9 mouse cellular contexts compared by ENCODE assay signal in genomic region chr7:109021428-109021827, GRCm38 (mm10).
DNase-seq lines count a peak whose midpoint lies in the region; ATAC-seq and TF ChIP-seq lines count a peak whose summit lies in the region.
"Had no signal": no experiment of that assay in that cellular context is flagged by ENCODE, and none has a peak within 500 bp of the region (broad histone marks: within the 10 kb centered on the region; RNA-seq: fewer than 3 reads in every experiment).

No protein-coding gene starts in this region.

- H3K4me1 ChIP-seq in testis, adult 2 months (ENCODE audit: control insufficient read depth, insufficient read depth, low read length): no peaks in the 10 kb centered on the region
- peaks cover 6% of the 10 kb centered on the region for H3K4me1 ChIP-seq in forebrain, embryonic 14.5 days (ENCODE audit: control insufficient read depth, insufficient read depth, low read length)
- peaks cover 8% of the 10 kb centered on the region for H3K4me1 ChIP-seq in midbrain, embryonic 13.5 days (replicated peaks)
- H3K4me1 ChIP-seq: megakaryocyte, embryonic 14.5 days had no signal

- H3K4me2 ChIP-seq in forebrain, embryonic 14.5 days (ENCODE audit: low read length): no peak overlapping the region
- H3K4me2 ChIP-seq in midbrain, embryonic 13.5 days (replicated peaks): no peak overlapping the region

- no peak for TF ChIP-seq POLR2A in testis, adult 2 months (IDR thresholded peaks at IDR 0.05; ENCODE audit: control insufficient read depth, low read depth, low read length)

- H3K9ac ChIP-seq in forebrain, embryonic 14.5 days (ENCODE audit: low read length): no peak overlapping the region
- no peak overlapping the region for H3K9ac ChIP-seq in midbrain, embryonic 13.5 days (replicated peaks)

- DNase-seq in testis, postnatal 14 days (ENCODE audit: low spot score): no peak
- DNase-seq in cerebellum, adult 11-12 months: peak; percentile 78
- peak; percentile 75 for DNase-seq in forebrain, embryonic 14.5 days (ENCODE audit: low spot score)
- peak; percentile 66 to 69 for DNase-seq in left cerebral cortex, postnatal 36 days (ENCODE audit: low spot score in 2 of 2)
- DNase-seq in spleen, adult 12 weeks (ENCODE audit: low spot score): peak; percentile 12

- intact Hi-C loops in left cerebral cortex, postnatal 36 days (cut with DNase I): loop anchor here (2.0 to 10.0 kb wide), 2 partner anchors 55 to 207 kb away; no protein-coding TSS in a partner anchor

- 23% methylated on average over 3 of the region's 3 CpGs for WGBS in forebrain, embryonic 14.5 days
- 16% methylated on average over 3 of the region's 3 CpGs for WGBS in midbrain, embryonic 13.5 days

- TF ChIP-seq CTCF in testis, adult 2 months (IDR thresholded peaks at IDR 0.05; ENCODE audit: control insufficient read depth, insufficient read depth, insufficient replicate concordance, low read depth, low read length): peak; percentile 41; the same call in 1 of the 2 replicates

- H3K4me3 ChIP-seq in testis, adult 2 months (ENCODE audit: control insufficient read depth, low read depth, low read length): no peak overlapping the region
- H3K4me3 ChIP-seq in forebrain, embryonic 14.5 days (ENCODE audit: low read depth, low read length): no peak overlapping the region
- no peak overlapping the region for H3K4me3 ChIP-seq in midbrain, embryonic 13.5 days (replicated peaks)
- H3K4me3 ChIP-seq: megakaryocyte, embryonic 14.5 days had no signal

- no peak overlapping the region for H3K27ac ChIP-seq in testis, adult 2 months (ENCODE audit: control insufficient read depth, insufficient read depth, low read depth, low read length)
- H3K27ac ChIP-seq in forebrain, embryonic 14.5 days (ENCODE audit: low read depth, low read length): no peak overlapping the region
- H3K27ac ChIP-seq in midbrain, embryonic 13.5 days: no peak overlapping the region

- no peaks in the 10 kb centered on the region for H3K27me3 ChIP-seq in testis, adult 2 months (ENCODE audit: control insufficient read depth, insufficient read depth, low read length)
- H3K27me3 ChIP-seq in forebrain, embryonic 14.5 days (replicated peaks; ENCODE audit: control insufficient read depth, insufficient read depth, low read length): no peaks in the 10 kb centered on the region
- H3K27me3 ChIP-seq in midbrain, embryonic 13.5 days: no peaks in the 10 kb centered on the region

- H3K36me3 ChIP-seq in testis, adult 2 months (ENCODE audit: control insufficient read depth, insufficient read depth, low read length): no peaks in the 10 kb centered on the region
- H3K36me3 ChIP-seq in forebrain, embryonic 14.5 days (ENCODE audit: control insufficient read depth, insufficient read depth, low read length): peaks cover 33% of the 10 kb centered on the region
- H3K36me3 ChIP-seq in midbrain, embryonic 13.5 days: peaks cover 54% of the 10 kb centered on the region

- peak; percentile 53 for ATAC-seq in forebrain, embryonic 14.5 days
- ATAC-seq in inflammation-experienced regulatory T-cells, adult 6 months: peak; percentile 70
- ATAC-seq in midbrain, embryonic 13.5 days: peak; percentile 25

- no peaks in the 10 kb centered on the region for H3K9me3 ChIP-seq in forebrain, embryonic 14.5 days (replicated peaks; ENCODE audit: control insufficient read depth, low read length)
- H3K9me3 ChIP-seq in midbrain, embryonic 13.5 days: no peaks in the 10 kb centered on the region
- H3K9me3 ChIP-seq: megakaryocyte, embryonic 14.5 days had no signal
